Mouse (Mus musculus) cerebellum, postnatal 36 days (tissue): ENCODE measurements around the gene Vsig4.
"Not testable (repeated sequence)": the region's sequence is repeated elsewhere in the genome, so short reads cannot be mapped to it uniquely, and the experiment has no call there.

Source experiments
- DNase-seq, 2 experiments: peaks; one replicate each; pipeline ENCODE4 v3.0.0; 2021 to 2022; ENCODE audit warnings: mixed read lengths in 2 of 2

Vsig4 gene

DNA sequence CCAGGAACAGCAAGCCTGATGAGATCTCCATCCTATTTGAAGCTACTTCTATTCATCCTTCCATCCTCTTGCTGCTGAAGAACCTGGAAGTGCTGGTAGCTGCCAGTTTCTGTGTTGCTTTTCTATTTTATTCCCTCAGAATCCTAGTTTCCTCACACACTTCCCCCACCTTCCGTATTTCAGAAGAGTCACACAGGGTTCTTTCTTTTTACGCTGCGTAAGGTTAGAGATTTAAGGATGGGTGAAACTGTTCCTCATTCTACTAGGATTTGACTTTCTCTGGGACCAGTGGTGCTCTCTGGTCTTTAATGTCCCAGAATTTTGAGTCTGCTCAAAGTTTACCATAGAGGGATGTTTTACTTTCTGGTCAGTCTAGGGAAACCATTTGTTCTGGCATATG, at the start of gene Vsig4:
Gene Vsig4, minus strand, starts transcription at position 101 of the 400 bp plus-strand sequence.
- DNase-seq = no peak

DNA sequence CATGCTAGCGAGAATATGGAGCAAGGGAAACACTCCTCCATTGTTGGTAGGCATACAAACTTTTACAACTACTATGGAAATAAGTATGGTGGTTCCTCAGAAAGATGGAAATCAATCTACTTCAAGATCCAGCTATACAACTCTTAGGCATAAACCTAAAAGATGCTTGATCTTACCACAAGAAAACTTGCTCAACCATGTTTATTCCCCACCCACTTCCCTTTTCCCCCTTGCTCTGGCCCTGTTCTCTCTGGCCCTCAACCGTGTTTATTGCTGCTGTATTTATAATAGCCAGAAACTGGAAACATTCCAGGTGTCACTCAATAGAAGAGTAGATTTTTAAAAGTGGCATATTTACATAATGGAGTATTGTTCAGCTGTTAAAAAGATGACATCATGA, 45.9 kb upstream of the Vsig4 start:
- DNase-seq = no peak

DNA sequence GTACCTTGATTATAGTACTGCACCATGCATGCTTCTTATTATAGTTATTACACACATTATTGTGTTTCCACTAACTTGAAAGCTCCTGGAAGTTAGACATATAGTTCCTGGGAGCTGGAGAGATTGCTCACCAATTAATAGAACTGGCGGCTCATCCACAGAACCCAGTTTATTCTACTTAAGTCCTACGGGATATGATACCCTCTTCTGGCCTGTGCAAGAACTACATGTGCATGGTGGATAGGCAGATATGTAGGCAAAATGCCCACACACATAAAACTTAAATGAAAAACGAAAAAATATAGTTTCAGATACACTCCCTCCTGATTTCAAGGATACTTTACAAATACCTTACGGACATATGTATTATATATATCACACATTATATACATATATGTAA, 36.5 kb upstream of the Vsig4 start:
- DNase-seq = no peak

DNA sequence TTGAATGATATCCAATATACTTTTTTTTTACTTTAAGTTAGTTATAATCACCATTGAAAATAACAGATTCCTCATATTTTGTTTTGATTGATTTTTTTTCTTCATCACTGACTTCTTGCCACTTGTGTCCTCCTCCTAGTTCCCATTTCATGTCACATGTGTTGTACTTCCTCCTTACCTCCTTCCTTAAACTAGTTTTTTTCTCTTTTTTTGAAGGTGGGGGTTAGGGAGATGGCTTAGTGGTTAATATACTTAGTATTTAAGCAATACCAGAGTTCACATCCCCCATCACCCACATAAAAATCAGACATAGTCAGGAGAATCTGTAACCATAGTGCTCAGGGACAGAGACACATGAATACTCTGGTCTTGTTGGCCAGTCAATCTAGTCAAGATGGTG, 36.7 kb downstream of the Vsig4 start:
- DNase-seq = no peak

DNA sequence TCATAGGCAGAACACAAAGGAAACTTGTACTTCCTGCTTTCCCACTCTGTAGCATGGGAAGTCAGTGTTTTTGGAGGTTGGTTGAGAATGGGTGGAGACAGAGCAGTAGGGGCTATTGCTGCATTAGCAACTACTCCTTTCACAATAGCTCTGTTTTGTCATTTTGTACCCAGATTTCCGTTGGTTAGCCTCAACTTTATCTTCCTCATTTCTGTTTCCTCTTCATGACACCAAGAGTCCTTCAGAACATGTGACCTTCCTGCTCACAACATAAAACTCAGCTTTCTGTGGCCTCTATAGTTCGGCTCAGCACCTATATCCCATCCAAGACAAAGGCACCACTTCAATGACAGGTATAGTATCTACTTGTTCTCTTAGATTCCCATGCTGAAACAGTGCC, 53.6 kb downstream of the Vsig4 start:
- DNase-seq = no peak

DNA sequence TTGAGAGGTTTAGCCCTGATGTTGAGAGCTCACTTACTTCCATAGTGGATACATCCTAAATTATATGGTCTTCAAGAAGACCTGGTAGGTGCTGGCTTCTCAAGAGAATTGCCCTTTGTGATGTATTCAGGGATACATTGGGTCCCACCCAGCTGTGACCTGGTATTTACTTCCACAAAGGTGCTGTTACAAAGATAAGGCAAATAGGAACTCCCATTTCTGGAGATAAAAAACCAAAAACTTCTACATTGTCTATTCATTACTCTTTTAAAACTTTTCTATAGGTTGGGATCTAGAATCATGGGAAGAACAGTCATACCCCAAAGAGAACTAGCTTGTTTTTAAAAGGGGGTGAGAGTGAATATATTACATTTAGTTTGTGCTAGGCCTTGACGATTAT, 54.2 kb downstream of the Vsig4 start:
- no peak for DNase-seq

DNA sequence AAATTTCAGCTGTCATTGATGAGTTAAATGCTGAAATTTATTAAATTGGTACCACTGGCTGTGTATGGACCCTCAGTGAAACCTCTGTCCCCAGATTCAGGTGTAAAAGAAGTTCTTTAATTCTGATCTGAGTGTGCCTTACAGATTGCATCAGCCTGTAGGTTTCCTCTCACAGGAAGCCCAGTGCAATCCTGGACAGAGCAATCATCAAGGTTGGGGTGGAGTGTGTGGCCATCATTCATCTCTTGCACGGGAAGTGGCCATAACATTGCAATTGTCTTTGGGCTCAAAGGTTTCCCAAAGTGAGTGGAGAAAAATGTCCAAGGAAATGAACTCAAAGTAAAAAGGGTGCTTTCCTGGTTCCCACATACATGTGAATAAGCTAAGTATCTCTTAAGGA, 57.5 kb downstream of the Vsig4 start:
- DNase-seq = no peak

DNA sequence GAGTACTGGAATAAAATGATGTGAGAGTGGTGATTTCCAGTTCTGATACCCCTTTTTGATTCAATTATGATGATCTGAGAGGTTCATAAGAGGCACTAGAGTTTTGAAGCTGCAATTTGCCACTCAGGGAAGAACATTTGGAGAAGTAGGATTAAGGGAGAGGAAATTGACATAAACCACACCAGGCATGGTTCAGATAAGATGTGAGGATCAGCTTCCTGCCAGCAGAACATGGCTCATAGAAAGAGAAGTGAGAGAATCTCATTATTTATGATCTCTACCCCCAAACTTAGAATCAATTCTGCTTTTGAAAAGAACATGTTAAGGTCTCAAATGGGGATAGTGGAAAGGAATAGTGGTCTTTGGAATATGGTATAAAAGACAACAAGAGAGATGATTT, 66.2 kb downstream of the Vsig4 start:
- no peak for DNase-seq

DNA sequence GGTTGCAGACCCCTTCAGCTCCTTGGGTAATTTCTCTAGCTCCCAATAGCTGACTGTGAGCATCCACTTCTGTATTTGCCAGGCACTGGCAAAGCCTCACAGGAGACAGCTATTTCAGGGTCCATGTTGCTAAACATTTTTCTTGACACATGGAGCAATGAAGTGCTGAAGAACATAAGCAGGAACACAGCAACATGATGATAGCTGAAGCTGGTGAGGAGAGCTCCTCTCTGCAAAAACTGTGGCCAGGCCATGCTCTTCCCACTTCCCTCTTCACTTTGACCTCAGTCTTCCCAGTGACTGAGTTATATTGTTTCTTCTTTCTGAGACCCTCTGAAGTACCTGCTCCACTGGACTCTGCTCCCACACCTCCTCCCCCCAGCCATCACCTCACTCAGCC, 67.8 kb downstream of the Vsig4 start:
- no peak for DNase-seq

DNA sequence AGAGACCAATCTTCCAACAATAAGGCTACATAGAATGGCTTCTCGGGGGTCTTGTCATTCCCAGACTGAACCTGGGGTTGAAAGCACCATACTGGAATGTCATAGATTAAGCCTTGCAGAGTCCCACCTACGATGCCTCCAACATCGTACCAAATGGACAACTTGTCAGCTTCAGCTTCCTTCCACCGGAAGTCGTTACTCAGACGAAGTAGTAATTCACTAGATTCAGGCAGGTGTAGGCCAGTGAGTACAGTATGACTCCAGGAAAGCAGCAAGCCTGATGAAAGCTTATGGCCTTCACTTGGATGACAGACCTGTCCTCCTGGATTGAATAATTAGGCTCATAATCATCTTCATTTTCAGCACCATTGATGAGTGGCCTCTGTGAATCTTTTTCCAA, 69.0 kb downstream of the Vsig4 start:
- DNase-seq = no peak

DNA sequence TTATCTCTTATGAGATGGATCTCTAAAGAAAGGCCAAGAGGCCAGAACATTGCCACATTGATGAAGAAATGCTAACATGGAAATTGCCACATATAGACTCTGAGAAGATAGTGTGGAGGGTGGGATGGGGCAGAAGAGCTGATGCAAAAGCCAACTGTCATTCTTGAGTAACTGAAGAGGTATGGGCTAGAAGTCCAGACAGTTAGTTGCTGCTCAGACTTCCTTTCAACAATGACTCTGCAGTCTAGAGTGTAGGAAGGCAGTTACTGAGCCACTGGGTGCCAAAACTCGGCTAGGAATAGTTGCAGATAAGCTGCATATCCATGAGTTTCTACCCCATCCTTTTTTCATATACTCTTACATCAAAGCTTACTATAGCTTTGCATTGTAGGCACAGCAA, 75.2 kb downstream of the Vsig4 start:
- no peak for DNase-seq

DNA sequence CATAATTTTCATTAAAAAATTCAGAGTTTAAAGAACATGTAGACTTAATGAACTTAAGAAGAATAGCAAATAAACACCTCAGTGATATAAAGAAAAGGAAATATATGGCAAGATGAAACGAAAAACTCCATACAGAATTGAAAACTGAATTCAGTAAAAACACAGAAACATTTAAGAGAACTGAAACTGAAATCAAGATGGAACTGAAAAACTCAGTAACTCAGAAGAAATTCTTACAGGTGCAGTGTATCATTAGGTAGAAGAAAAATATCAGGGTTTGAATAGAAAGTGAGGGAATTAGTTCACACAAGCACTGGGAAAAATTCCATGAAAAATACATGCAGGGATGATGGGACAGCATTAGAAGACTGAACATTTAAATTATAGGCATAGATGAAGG, 86.4 kb downstream of the Vsig4 start:
- DNase-seq = no peak

DNA sequence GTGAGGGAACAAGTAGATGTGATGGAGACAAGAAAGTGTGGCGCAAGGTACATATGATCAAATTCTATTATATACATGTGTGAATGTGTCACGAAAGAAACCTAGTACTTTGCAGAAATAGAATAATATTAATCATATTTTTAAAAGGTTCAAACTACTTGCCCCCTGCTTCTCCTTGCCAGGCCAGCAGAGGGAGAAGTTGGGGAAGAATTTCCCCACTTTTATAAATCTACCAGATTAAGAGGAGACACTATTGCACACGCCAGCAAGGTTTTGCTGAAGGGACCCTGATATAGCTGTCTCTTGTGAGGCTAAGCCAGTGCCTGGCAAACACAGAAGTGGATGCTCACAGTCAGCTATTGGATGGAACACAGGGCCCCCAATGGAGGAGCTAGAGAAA, 88.1 kb downstream of the Vsig4 start:
- DNase-seq = not testable (repeated sequence)
